Mouse (Mus musculus) lung, adult 2 months (tissue): Measurements from ENCODE around the gene Cpne4.

ENCODE experiments used
- CTCF ChIP-seq: fragments of 200-500 bp; IDR thresholded peaks from 2 replicates; pipeline ENCODE4 v1.5.1; 2011; ENCODE audit warnings: mild to moderate bottlenecking, low read length, control low read depth; ENCODE audit not compliant: insufficient read depth
- POLR2A ChIP-seq: fragments of 200-500 bp; IDR thresholded peaks from 2 replicates; pipeline ENCODE4 v1.6.1; 2011; ENCODE audit warnings: low read depth, mild to moderate bottlenecking, control low read depth, low read length, borderline replicate concordance; ENCODE audit errors: extremely low read depth

DNA sequence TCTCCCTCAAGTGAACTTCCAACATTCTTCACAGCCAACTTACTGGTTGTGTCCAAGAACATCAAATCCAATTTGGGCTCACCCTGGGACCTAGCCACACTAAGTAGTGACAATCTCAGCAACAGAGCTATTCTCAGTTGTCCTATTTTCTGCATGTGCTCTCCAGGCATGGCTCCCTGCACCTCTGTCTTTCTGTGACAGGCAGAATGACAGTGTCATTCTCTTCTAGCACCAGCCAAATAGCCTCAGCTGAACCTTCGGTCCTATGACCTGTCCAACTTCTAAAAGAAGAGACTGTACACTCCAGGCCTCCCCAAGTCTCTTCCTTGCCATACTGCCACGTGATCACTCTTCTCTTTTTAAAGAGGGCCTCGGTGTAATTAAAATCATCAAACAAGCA lies 481.2 kb downstream of the Cpne4 start:
- TF ChIP-seq POLR2A = no peak
- TF ChIP-seq CTCF = no peak
